ENCODE assay signal across 21 mouse cellular contexts in genomic region chr3:135411056-135411455, GRCm38 (mm10). TPM values are rescaled to one million over a fixed set of nuclear protein-coding genes. Genes with fewer than 3 reads are reported as not detected.
A peak's percentile ranks its signal among the peaks of the same experiment; 100 is the strongest.
DNase-seq lines count a peak whose midpoint lies in the region; ATAC-seq and TF ChIP-seq lines count a peak whose summit lies in the region.
"Had no signal": no experiment of that assay in that cellular context is flagged by ENCODE, and none has a peak within 500 bp of the region (broad histone marks: within the 10 kb centered on the region; RNA-seq: fewer than 3 reads in every experiment).

No protein-coding gene starts in this region.

- 73% methylated on average over 12 of the region's 12 CpGs for WGBS in heart, embryonic 10.5 days
- 49% methylated on average over 12 of the region's 12 CpGs for WGBS in heart, postnatal 0 days

- no peak overlapping the region for H3K4me2 ChIP-seq in heart, postnatal 0 days (ENCODE audit: low read depth, low read length)
- H3K4me2 ChIP-seq: embryonic facial prominence, embryonic 13.5 days; forebrain, embryonic 12.5 days; hindbrain, embryonic 15.5 days had no signal

- H3K9me3 ChIP-seq in heart, embryonic 10.5 days = no peaks in the 10 kb centered on the region
- H3K9me3 ChIP-seq in heart, postnatal 0 days (replicated peaks; ENCODE audit: control insufficient read depth, low read length) = no peaks in the 10 kb centered on the region
- no peaks in the 10 kb centered on the region for H3K9me3 ChIP-seq in ES-E14 (ENCODE audit: control insufficient read depth, insufficient read depth, low read depth, low read length)
- H3K9me3 ChIP-seq: embryonic facial prominence, embryonic 13.5 days; heart, embryonic 15.5 days; hindbrain, embryonic 15.5 days had no signal

- H3K9ac ChIP-seq in heart, postnatal 0 days (replicated peaks; ENCODE audit: low read depth, low read length) = no peak overlapping the region
- no peak overlapping the region for H3K9ac ChIP-seq in ES-E14 (ENCODE audit: insufficient read depth, low read depth, low read length, poor library complexity, severe bottlenecking)
- H3K9ac ChIP-seq: embryonic facial prominence, embryonic 13.5 days; forebrain, embryonic 12.5 days; heart, embryonic 15.5 days; hindbrain, embryonic 15.5 days had no signal

- in situ Hi-C loops in ES-E14 (cut with MboI; ENCODE audit: low sequenced_read_pairs in 2 of 2, unreplicated experiment in 2 of 2) = no loop called here

- intact Hi-C loops in heart, postnatal 36 days (cut with DNase I) = no loop called here

- H3K4me1 ChIP-seq in heart, embryonic 10.5 days = peaks cover 39% of the 10 kb centered on the region
- H3K4me1 ChIP-seq in heart, postnatal 0 days (ENCODE audit: control insufficient read depth, insufficient read depth) = peaks cover 16% of the 10 kb centered on the region; the same call in 1 of the 2 replicates
- H3K4me1 ChIP-seq in ES-E14 (ENCODE audit: control insufficient read depth in 2 of 2, insufficient read depth in 2 of 2, low read length in 2 of 2, poor library complexity in 1 of 2) = peaks cover 2 to 4% of the 10 kb centered on the region in 2 experiments; a peak in 2 of 4 replicates
- H3K4me1 ChIP-seq: hindbrain, embryonic 15.5 days had no signal

- no peak overlapping the region for H3K4me3 ChIP-seq in heart, embryonic 10.5 days
- no peak overlapping the region for H3K4me3 ChIP-seq in heart, postnatal 0 days (ENCODE audit: low read depth, low read length)
- peak overlapping the region; percentile 5 to 29; a peak in 3 of 4 replicates for H3K4me3 ChIP-seq in ES-E14 (ENCODE audit: insufficient read depth in 1 of 2, low read depth in 1 of 2, low read length in 2 of 2, poor library complexity in 1 of 2, severe bottlenecking in 1 of 2)
- H3K4me3 ChIP-seq: embryonic facial prominence, embryonic 13.5 days; forebrain, embryonic 12.5 days; heart, embryonic 15.5 days; hindbrain, embryonic 10.5 days; hindbrain, embryonic 15.5 days had no signal

- H3K27me3 ChIP-seq in heart, embryonic 10.5 days (ENCODE audit: insufficient read depth, poor library complexity, severe bottlenecking) = no peaks in the 10 kb centered on the region
- H3K27me3 ChIP-seq in heart, postnatal 0 days (ENCODE audit: control insufficient read depth, insufficient read depth, low read length) = no peaks in the 10 kb centered on the region
- H3K27me3 ChIP-seq: CH12.LX; embryonic facial prominence, embryonic 13.5 days; forebrain, embryonic 12.5 days; heart, embryonic 15.5 days; hindbrain, embryonic 15.5 days had no signal

- peaks cover 36% of the 10 kb centered on the region for H3K36me3 ChIP-seq in heart, embryonic 10.5 days
- peaks cover 28% of the 10 kb centered on the region; the same call in 1 of the 2 replicates for H3K36me3 ChIP-seq in heart, postnatal 0 days (replicated peaks; ENCODE audit: control insufficient read depth, insufficient read depth, low read length)
- H3K36me3 ChIP-seq in ES-E14 (ENCODE audit: control insufficient read depth, insufficient read depth, low read length, poor library complexity, severe bottlenecking) = peaks cover 2% of the 10 kb centered on the region; the same call in 1 of the 2 replicates

- no peak for TF ChIP-seq CTCF in heart, postnatal 0 days (IDR thresholded peaks at IDR 0.05; ENCODE audit: low read depth)

- no peak for TF ChIP-seq EP300 in heart, postnatal 0 days (IDR thresholded peaks at IDR 0.05; ENCODE audit: low read depth)

- H3K27ac ChIP-seq in heart, embryonic 10.5 days = peak overlapping the region; percentile 5; the same call in 1 of the 2 replicates
- peak overlapping the region; percentile 5; the same call in 1 of the 2 replicates for H3K27ac ChIP-seq in heart, postnatal 0 days (ENCODE audit: low read depth)
- no peak overlapping the region for H3K27ac ChIP-seq in ES-E14 (ENCODE audit: insufficient read depth, low read depth, low read length, poor library complexity, severe bottlenecking)
- H3K27ac ChIP-seq: embryonic facial prominence, embryonic 13.5 days; forebrain, embryonic 12.5 days; hindbrain, embryonic 10.5 days; hindbrain, embryonic 15.5 days had no signal

- DNase-seq in heart, embryonic 10.5 days (ENCODE audit: low spot score) = no peak
- DNase-seq in heart, postnatal 36 days = no peak
- DNase-seq in heart, postnatal 0 days (ENCODE audit: low spot score) = no peak
- no peak for DNase-seq in heart, postnatal 4 days
- DNase-seq in ES-E14 (ENCODE audit: low read depth, low spot score) = no peak
- DNase-seq in spleen, postnatal 4 days (ENCODE audit: low spot score in 2 of 2) = no peak
- DNase-seq: adrenal gland, postnatal 14 days; cerebellum, adult 11-12 months; cerebellum, adult 9-10 months; cerebellum, postnatal 25 days; gastrocnemius, postnatal 10 days; kidney, adult 2 months had no signal

- ATAC-seq in heart, postnatal 0 days (ENCODE audit: insufficient read depth, low read depth) = no peak
- ATAC-seq: activated CD4-positive, CD25-positive, alpha-beta regulatory T cell, adult 4 months; forebrain, embryonic 16.5 days; intestine, embryonic 16.5 days had no signal

TF ChIP-seq in ES-E14, 5 proteins besides CTCF, POLR2A, EP300 and RAD21:
- TF ChIP-seq ZC3H11A (IDR thresholded peaks at IDR 0.05; ENCODE audit: borderline replicate concordance, low read depth, low read length) (no peak), MAFK (IDR thresholded peaks at IDR 0.05; ENCODE audit: insufficient read depth, low read depth, low read length) (no peak)
TF ChIP-seq in ES-E14: peak in this region for 0.

RNA-seq across cellular contexts. Expression of gene Cisd2, which starts 12.7 kb away (rescaled TPM):
- 66.2 and 67.0 TPM in 2 replicates for polyA plus RNA-seq in heart, embryonic 10.5 days (2016; fragmentation: Nextera tagmentation; extraction: Ambion mirVana)
- total RNA-seq in heart, postnatal 36 days (2021) = 10 to 100 TPM; 50.4 to 56.9 TPM
- 20.7 and 20.8 TPM in 2 replicates for total RNA-seq in heart, postnatal 0 days (2014; rRNA removed; ENCODE audit: low replicate concordance)
- polyA plus RNA-seq in heart, postnatal 0 days (2015; fragmentation: Nextera tagmentation; extraction: Ambion mirVana) = 43.0 and 48.2 TPM in 2 replicates
- total RNA-seq in heart, postnatal 4 days (2021) = 10 to 100 TPM; 35.6 to 38.2 TPM
- 17.4 and 21.6 TPM in 2 replicates for total RNA-seq in ES-E14 (2012; rRNA removed)

RNA-seq across cellular contexts. Expression of gene Ube2d3, which starts 26.9 kb away (rescaled TPM):
- polyA plus RNA-seq in heart, embryonic 10.5 days (2016; fragmentation: Nextera tagmentation; extraction: Ambion mirVana) = 461 and 523 TPM in 2 replicates
- 100 to 1,000 TPM; 372 to 402 TPM for total RNA-seq in heart, postnatal 36 days (2021)
- 944 and 1,112 TPM in 2 replicates for total RNA-seq in heart, postnatal 0 days (2014; rRNA removed; ENCODE audit: low replicate concordance)
- polyA plus RNA-seq in heart, postnatal 0 days (2015; fragmentation: Nextera tagmentation; extraction: Ambion mirVana) = 419 and 429 TPM in 2 replicates
- total RNA-seq in heart, postnatal 4 days (2021) = 100 to 1,000 TPM; 389 to 397 TPM
- 298 and 321 TPM in 2 replicates for total RNA-seq in ES-E14 (2012; rRNA removed)

Comparison
In these comparisons a context has a peak if more than half of its experiments do, and no peak if none do; other contexts are left out.
1. H3K4me3 ChIP-seq: peak in ES-E14 (2 of 2); none in heart, embryonic 10.5 days (single experiment) and heart, postnatal 0 days (single experiment).